Mouse (Mus musculus): ENCODE measurements at regions not wholly inside any gene's neighbourhood (a gene's known extent, or its start where the extent isn't known, plus 50 kb on each side); places are given as distances from the start of the nearest gene placed in this dataset.
A peak's percentile ranks its signal among the peaks of the same experiment; 100 is the strongest.

- H3K79me2 ChIP-seq (ENCODE audit: control insufficient read depth, insufficient read depth) = no peaks in the 10 kb centered on the region
- no peak overlapping the region for H3ac ChIP-seq (ENCODE audit: control insufficient read depth, insufficient read length, low read depth)
- TF ChIP-seq FOSL1 (IDR thresholded peaks at IDR 0.05; ENCODE audit: insufficient read depth, low read length, poor library complexity, severe bottlenecking) = peak; percentile 25
- TF ChIP-seq CEBPB (IDR thresholded peaks at IDR 0.05; ENCODE audit: low read depth) = no peak
- H3K79me3 ChIP-seq (ENCODE audit: low read depth) = no peaks in the 10 kb centered on the region
- H3K27me3 ChIP-seq (ENCODE audit: control insufficient read depth, insufficient read depth, insufficient read length) = no peaks in the 10 kb centered on the region
- H3K4me3 ChIP-seq (ENCODE audit: insufficient read depth, poor library complexity, severe bottlenecking) = no peak overlapping the region
- no peaks in the 10 kb centered on the region for H3K36me3 ChIP-seq (ENCODE audit: control insufficient read depth, insufficient read depth)
These were observed 2036.2 kb upstream of the Gm12353 start for GRCm38 (mm10) chr4:17569061-17569460.

Data from C2C12 (cell line).